Mouse (Mus musculus) midbrain, embryonic 16.5 days (tissue): ENCODE results near the gene Vgll4. TPM values are rescaled to one million over a fixed set of nuclear protein-coding genes. Genes with fewer than 3 reads are reported as not detected.

ENCODE experiments used
- ATAC-seq: fragments of 200-750 bp; cut with Nextera tagmentation; 2 replicates; pipeline ENCODE4 v1.8.0; 2017; ENCODE audit warnings: moderate TSS enrichment
- H3K27ac ChIP-seq: fragments of 300-500 bp; sonication (generic); 2 replicates; pipeline ENCODE4 v1.5.1; 2014; ENCODE audit warnings: mild to moderate bottlenecking, low read length, mixed read lengths
- H3K27me3 ChIP-seq: fragments of 300-500 bp; sonication (generic); 2 replicates; pipeline ENCODE4 v1.6.1; 2014; ENCODE audit warnings: low read depth, low read length, mixed read lengths; ENCODE audit not compliant: control insufficient read depth, insufficient read depth
- H3K36me3 ChIP-seq: fragments of 300-500 bp; sonication (generic); 2 replicates; pipeline ENCODE4 v1.6.1; 2014; ENCODE audit warnings: mild to moderate bottlenecking, low read length, moderate library complexity, mixed read lengths; ENCODE audit not compliant: control insufficient read depth, insufficient read depth
- H3K4me1 ChIP-seq: fragments of 300-500 bp; sonication (generic); 2 replicates; pipeline ENCODE4 v1.6.1; 2014; ENCODE audit warnings: mild to moderate bottlenecking, low read length, mixed read lengths; ENCODE audit not compliant: control insufficient read depth, insufficient read depth
- H3K4me2 ChIP-seq: fragments of 300-500 bp; sonication (generic); 2 replicates; pipeline ENCODE4 v1.6.1; 2014; ENCODE audit warnings: mild to moderate bottlenecking, low read length, mixed read lengths
- H3K4me3 ChIP-seq: fragments of 300-500 bp; sonication (generic); 2 replicates; pipeline ENCODE4 v1.5.1; 2014; ENCODE audit warnings: low read depth, mild to moderate bottlenecking, low read length, moderate library complexity, mixed read lengths
- H3K9ac ChIP-seq: fragments of 300-500 bp; sonication (generic); 2 replicates; pipeline ENCODE4 v1.6.1; 2014; ENCODE audit warnings: low read depth, low read length, mixed read lengths
- H3K9me3 ChIP-seq: fragments of 300-500 bp; sonication (generic); replicated peaks from 2 replicates; pipeline ENCODE4 v1.6.1; 2014; ENCODE audit warnings: mild to moderate bottlenecking, low read length, mixed read lengths; ENCODE audit not compliant: control insufficient read depth, poor library complexity, severe bottlenecking
- WGBS: fragments of 180-500 bp; shearing (Covaris S2); extraction: QIAGEN DNeasy Blood & Tissue Kit; methylation state at CpG from one replicate; pipeline ENCODE4 v1.1.7; 2014; 5-methylcytosine and 5-hydroxymethylcytosine counted together
- polyA plus RNA-seq: library from polyadenylated mRNA; unstranded; fragments of >200 nt; fragmentation: Nextera tagmentation; extraction: Ambion mirVana; gene quantifications from 2 replicates; pipeline ENCODE4 v1.2.1, GENCODE M21; 2015

Gene Vgll4
- polyA plus RNA-seq, 1 experiment from 2014 or later, result 51.0 TPM

DNA sequence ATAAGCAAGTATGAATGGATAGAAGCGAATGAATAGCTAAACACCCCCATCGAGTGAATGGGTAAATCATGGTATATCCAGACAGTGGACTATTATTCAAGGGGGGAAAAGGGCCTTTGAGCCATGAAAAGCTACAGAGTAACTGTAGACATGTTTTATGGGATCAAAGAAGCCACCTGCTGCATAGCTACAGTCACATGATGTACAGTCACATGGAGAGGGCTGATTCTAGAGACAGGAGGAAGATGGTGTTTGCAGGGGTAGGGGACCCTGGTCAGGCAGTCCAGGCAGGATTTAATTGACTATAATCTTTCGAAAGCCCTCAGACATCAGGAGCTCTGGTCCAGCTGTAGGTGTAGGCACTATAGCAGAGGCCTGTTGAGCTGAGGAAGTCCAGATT, 133.4 kb downstream of the Vgll4 start:
- no peaks in the 10 kb centered on the region for H3K27me3 ChIP-seq
- ATAC-seq, result no peak
- no peaks in the 10 kb centered on the region for H3K9me3 ChIP-seq
- H3K4me1 ChIP-seq, result peaks cover 3% of the 10 kb centered on the region; the same call in 1 of the 2 replicates
- no peak overlapping the region for H3K27ac ChIP-seq
- H3K36me3 ChIP-seq, result no peaks in the 10 kb centered on the region
- H3K9ac ChIP-seq, result no peak overlapping the region
- 83% methylated on average over 3 of the region's 3 CpGs for WGBS
- no peak overlapping the region for H3K4me3 ChIP-seq
- no peak overlapping the region for H3K4me2 ChIP-seq

DNA sequence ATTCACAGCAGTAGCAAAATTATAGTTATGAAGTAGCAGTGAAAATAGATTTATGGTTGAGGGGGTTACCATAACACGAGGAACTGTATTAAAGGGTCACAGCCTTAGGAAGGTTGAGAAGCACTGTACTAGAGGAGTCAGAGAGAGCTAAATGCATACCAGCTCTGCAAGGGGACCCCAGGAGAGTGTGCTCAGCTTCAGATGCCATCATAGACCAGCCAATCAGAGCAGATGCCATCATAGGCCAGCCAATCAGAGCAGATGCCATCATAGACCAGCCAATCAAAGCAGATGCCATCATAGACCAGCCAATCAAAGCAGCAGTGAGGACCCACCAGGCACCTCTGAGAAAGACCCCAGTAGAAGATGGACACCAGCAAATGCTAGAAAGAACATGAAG, 134.0 kb downstream of the Vgll4 start:
- Histone ChIP-seq H3K9me3 (no peaks in the 10 kb centered on the region), H3K27me3 (no peaks in the 10 kb centered on the region), H3K27ac (no peak overlapping the region), H3K9ac (no peak overlapping the region), H3K4me1 (peaks cover 3% of the 10 kb centered on the region; the same call in 1 of the 2 replicates), H3K4me3 (no peak overlapping the region), H3K36me3 (no peaks in the 10 kb centered on the region), H3K4me2 (no peak overlapping the region)
- no peak for ATAC-seq
- WGBS, result 79% methylated on average over 1 of the region's 1 CpGs

DNA sequence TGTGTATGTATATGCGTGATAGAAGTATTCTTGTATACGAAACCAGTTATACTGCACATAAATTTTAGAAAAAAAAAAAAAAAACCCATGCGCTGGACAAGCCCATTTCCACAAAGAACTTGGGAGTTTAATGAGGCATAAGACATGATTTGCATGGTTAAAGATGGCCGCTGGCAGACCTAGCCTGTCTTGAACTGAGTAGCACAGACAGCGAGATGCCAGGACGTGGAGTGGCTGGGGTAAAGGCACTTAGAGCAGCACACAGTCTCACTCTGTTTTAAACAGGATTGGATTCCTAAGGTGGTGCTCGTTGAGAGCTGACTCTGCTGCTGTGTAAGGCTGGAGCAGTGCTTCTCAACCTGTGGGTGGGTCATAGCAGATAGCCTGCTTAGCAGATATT, 134.4 kb downstream of the Vgll4 start:
- no peak overlapping the region for H3K27ac ChIP-seq
- no peak overlapping the region for H3K9ac ChIP-seq
- no peak overlapping the region for H3K4me2 ChIP-seq
- no peaks in the 10 kb centered on the region for H3K36me3 ChIP-seq
- no peaks in the 10 kb centered on the region for H3K9me3 ChIP-seq
- 81% methylated on average over 7 of the region's 7 CpGs for WGBS
- H3K4me3 ChIP-seq, result no peak overlapping the region
- no peaks in the 10 kb centered on the region for H3K27me3 ChIP-seq
- ATAC-seq, result no peak
- H3K4me1 ChIP-seq, result peaks cover 3% of the 10 kb centered on the region; the same call in 1 of the 2 replicates

DNA sequence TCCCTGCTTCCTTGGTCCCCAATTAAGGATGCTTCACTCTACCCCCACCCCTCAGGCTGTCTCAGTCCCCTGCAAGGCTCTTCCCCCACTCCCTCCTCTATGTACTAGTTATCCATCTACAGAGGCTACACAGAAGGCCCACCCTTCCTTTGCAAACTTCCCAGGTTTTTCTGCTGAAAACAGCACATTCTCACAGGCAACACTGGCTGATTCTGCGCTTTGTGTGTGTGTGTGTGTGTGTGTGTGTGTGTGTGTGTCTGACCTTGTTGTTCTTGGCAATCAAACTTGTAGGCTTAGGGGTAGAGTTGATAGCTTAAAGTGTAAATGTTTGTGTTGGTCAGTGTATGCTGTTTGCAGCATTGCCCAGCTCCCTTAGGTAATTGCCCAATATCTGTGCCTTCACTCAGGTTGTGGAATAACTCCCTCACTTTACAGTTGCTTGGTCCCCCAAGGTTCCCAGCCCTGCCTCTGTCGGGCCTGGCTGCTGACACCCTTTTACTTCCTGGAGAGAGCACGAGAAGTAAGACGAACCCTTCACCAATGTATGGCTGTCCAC, 135.9 kb downstream of the Vgll4 start:
- ATAC-seq, result no peak
- H3K27me3 ChIP-seq, result no peaks in the 10 kb centered on the region

DNA sequence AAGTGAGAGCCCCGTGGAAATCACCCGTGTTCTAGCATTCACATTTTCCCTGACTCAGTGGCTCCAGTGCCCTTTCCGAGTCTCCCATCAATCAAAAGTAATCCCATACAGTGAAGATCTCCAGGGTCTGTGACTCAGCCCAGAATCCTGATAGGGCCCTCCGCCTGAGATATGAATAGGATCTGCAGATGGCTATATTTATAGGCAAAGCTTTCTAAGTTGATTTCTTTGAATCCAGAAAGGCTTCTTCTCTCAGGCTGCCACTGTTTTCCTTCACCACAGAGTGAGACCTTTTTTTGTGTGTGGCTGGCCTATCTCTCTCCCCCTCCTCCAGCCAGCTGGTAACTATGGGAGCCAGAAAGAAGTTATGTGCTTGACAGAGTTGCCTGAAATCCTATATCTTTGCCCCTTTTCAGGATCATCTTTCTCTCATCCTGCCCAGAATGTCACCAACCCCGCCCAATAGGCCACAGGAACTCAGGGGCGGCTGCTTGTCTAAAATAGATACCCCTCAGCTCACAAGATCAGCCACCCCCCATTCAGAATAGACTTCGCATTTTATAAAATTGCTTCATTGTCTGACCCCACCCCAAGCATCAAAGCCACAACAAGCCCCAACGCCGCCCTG, 136.6 kb downstream of the Vgll4 start:
- no peak for ATAC-seq
- Histone ChIP-seq H3K4me2 (no peak overlapping the region), H3K9ac (no peak overlapping the region), H3K36me3 (no peaks in the 10 kb centered on the region), H3K4me3 (no peak overlapping the region), H3K27me3 (no peaks in the 10 kb centered on the region), H3K27ac (no peak overlapping the region), H3K9me3 (no peaks in the 10 kb centered on the region), H3K4me1 (peaks cover 3% of the 10 kb centered on the region; the same call in 1 of the 2 replicates)
- 70% methylated on average over 9 of the region's 9 CpGs for WGBS

More for the DNA sequence above, 135.9 kb downstream of the Vgll4 start:
- Histone ChIP-seq H3K4me3 (no peak overlapping the region), H3K4me1 (peaks cover 3% of the 10 kb centered on the region; the same call in 1 of the 2 replicates), H3K9ac (no peak overlapping the region), H3K27ac (no peak overlapping the region), H3K9me3 (no peaks in the 10 kb centered on the region), H3K36me3 (no peaks in the 10 kb centered on the region), H3K4me2 (no peak overlapping the region)
- 77% methylated on average over 4 of the region's 4 CpGs for WGBS

DNA sequence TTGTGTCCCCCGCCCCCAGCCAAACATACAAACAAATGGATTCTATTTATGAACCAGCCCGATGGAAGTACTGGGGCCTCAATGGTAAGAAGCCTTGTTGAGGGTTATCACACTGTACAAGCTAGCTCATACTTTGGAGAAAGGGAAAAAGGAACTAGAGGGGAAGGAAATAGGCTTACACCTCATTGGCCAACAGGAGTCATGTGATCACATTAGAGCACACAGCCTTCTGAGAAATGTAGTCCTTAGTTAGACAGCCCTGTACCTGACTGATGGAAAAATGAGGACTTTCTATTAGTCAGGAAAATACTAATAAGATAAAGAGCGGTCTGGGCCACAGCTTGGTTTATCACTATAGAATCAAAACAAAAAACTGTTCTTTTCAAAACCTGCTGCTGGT, 138.0 kb downstream of the Vgll4 start:
- Histone ChIP-seq H3K36me3 (no peaks in the 10 kb centered on the region), H3K4me1 (peaks cover 3% of the 10 kb centered on the region; the same call in 1 of the 2 replicates), H3K9me3 (no peaks in the 10 kb centered on the region), H3K4me2 (no peak overlapping the region), H3K27ac (no peak overlapping the region), H3K4me3 (no peak overlapping the region), H3K9ac (no peak overlapping the region), H3K27me3 (no peaks in the 10 kb centered on the region)
- WGBS, result 95% methylated on average over 3 of the region's 3 CpGs
- ATAC-seq, result no peak

DNA sequence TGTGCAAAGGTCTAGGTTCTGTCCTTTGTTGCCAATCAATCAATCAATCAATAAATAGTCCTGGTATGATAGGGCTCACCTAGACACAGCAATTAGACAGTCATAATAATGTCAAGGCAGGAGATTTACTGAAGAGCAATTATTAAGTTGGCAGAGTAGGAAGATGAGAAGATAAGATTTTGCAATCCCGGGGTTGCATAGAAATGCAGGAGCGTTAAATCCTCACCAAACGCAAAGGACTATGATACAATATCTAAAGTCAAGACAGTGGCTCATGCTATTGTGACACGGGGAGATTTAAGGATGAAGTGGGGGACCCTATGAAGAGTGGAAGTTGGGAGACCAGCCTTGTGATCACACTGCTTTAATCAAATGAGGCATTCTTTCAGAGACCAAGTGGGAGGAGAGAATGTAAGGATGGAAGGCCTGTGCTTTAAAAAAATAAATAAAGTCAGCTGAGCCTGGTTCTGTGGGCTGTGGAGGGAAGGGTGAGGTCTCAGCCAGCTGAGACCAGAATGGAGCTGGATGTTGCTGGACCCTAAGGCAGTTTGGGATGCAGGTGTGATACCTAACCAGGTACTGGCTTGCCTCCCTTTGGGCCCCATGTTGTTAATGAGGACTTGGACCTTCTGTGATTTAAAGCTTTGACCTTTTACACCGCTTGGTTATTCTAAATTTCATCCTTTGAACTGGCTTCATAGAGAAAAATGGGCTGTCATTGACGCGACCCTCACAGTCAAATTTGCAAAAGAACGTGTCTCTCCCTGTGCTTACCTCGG, 139.9 kb downstream of the Vgll4 start:
- Histone ChIP-seq H3K9me3 (no peaks in the 10 kb centered on the region), H3K4me2 (no peak overlapping the region), H3K27me3 (no peaks in the 10 kb centered on the region), H3K27ac (no peak overlapping the region), H3K4me3 (no peak overlapping the region), H3K9ac (no peak overlapping the region), H3K36me3 (no peaks in the 10 kb centered on the region), H3K4me1 (peaks cover 3% of the 10 kb centered on the region; the same call in 1 of the 2 replicates)
- 92% methylated on average over 9 of the region's 9 CpGs for WGBS
- ATAC-seq, result no peak

DNA sequence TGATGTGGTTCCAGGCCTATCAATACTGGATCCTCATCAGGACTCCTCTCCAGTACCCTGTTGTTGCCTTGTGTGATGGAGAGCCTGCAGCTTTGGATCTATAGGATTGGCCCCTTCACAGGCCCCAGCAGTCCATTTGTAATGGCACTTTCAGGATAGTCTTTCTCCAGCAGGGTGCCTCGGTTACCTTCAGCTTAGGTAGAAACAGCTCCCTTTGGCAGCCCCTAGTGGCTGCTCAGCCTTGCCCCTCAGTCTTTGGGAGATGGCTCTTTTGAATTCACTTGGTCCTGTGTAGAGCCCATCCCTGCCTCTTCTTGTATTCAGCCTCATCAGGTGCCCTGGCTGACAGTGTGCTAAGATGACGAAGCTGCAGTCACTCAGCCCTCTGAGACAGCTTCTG, 142.9 kb downstream of the Vgll4 start:
- no peak overlapping the region for H3K27ac ChIP-seq
- WGBS, result 78% methylated on average over 2 of the region's 2 CpGs
- no peaks in the 10 kb centered on the region for H3K27me3 ChIP-seq
- H3K4me1 ChIP-seq, result no peaks in the 10 kb centered on the region
- no peaks in the 10 kb centered on the region for H3K9me3 ChIP-seq
- H3K9ac ChIP-seq, result no peak overlapping the region
- ATAC-seq, result no peak
- no peaks in the 10 kb centered on the region for H3K36me3 ChIP-seq
- H3K4me2 ChIP-seq, result no peak overlapping the region
- no peak overlapping the region for H3K4me3 ChIP-seq

DNA sequence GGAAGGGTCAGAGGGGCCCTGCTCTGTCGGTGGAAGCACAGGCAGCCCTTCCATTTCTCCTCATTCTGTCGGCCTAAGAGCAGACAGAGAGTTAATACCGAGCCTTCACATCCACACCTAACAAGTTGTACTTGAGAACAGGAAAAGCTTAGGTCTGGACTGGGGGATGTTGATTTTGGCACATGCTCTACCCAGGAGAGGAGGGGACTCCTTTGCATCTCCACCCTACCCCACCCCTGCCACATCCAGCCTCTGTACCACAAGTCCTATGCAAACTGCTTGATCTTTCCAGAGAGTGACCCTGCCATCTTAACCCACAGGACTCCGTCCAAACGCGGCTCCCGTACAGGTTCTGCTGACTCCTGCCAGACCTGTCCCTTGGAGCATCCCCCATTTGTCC, 148.1 kb downstream of the Vgll4 start:
- WGBS, result 90% methylated on average over 7 of the region's 7 CpGs
- H3K4me2 ChIP-seq, result no peak overlapping the region

More for the DNA sequence above, 148.1 kb downstream of the Vgll4 start:
- H3K9ac ChIP-seq, result no peak overlapping the region
- no peak overlapping the region for H3K4me3 ChIP-seq
- no peaks in the 10 kb centered on the region for H3K36me3 ChIP-seq
- H3K27me3 ChIP-seq, result no peaks in the 10 kb centered on the region
- H3K9me3 ChIP-seq, result no peaks in the 10 kb centered on the region
- H3K27ac ChIP-seq, result no peak overlapping the region
- no peak for ATAC-seq
- no peaks in the 10 kb centered on the region for H3K4me1 ChIP-seq
